In genomic region chr2:120244679-120245420, GRCm38 (mm10) we compare ENCODE assay signal across 8 mouse cellular contexts. TPM values are rescaled to one million over a fixed set of nuclear protein-coding genes. Genes with fewer than 3 reads are reported as not detected.
DNase-seq lines count a peak whose midpoint lies in the region; ATAC-seq and TF ChIP-seq lines count a peak whose summit lies in the region.

Gene Pla2g4e (minus strand): TSS chr2:120245335.

- TF ChIP-seq POLR2A in testis, adult 2 months (IDR thresholded peaks at IDR 0.05; ENCODE audit: control insufficient read depth, low read depth, low read length) = no peak

- H3K4me3 ChIP-seq in testis, adult 2 months (ENCODE audit: control insufficient read depth, low read depth, low read length) = peak within 1 kb of the TSS; percentile 39
- H3K4me3 ChIP-seq in embryonic facial prominence, embryonic 13.5 days = peak within 1 kb of the TSS; percentile 43
- H3K4me3 ChIP-seq in heart, embryonic 14.5 days (ENCODE audit: control insufficient read depth in 1 of 2, insufficient read depth in 1 of 2, low read depth in 1 of 2, low read length in 2 of 2) = peak within 1 kb of the TSS; percentile 50 to 53
- peak within 1 kb of the TSS; percentile 34 for H3K4me3 ChIP-seq in neural tube, embryonic 11.5 days (ENCODE audit: low read depth, low read length)

- H3K27ac ChIP-seq in testis, adult 2 months (ENCODE audit: control insufficient read depth, insufficient read depth, low read depth, low read length) = no peak within 1 kb of the TSS
- H3K27ac ChIP-seq in embryonic facial prominence, embryonic 13.5 days = no peak within 1 kb of the TSS
- peak within 1 kb of the TSS; percentile 69 to 82 for H3K27ac ChIP-seq in heart, embryonic 14.5 days (replicated peaks in 1 of 2; ENCODE audit: control insufficient read depth in 1 of 2, insufficient read depth in 1 of 2, low read depth in 2 of 2, low read length in 2 of 2)
- H3K27ac ChIP-seq in neural tube, embryonic 11.5 days (ENCODE audit: low read depth, low read length) = no peak within 1 kb of the TSS

- H3K9ac ChIP-seq in embryonic facial prominence, embryonic 13.5 days = peak within 1 kb of the TSS; percentile 64
- peak within 1 kb of the TSS; percentile 73 for H3K9ac ChIP-seq in heart, embryonic 14.5 days (ENCODE audit: low read length)
- H3K9ac ChIP-seq in neural tube, embryonic 11.5 days (ENCODE audit: low read length) = peak within 1 kb of the TSS; percentile 52

- no peaks in the 10 kb centered on the region for H3K27me3 ChIP-seq in testis, adult 2 months (ENCODE audit: control insufficient read depth, insufficient read depth, low read length)
- peaks cover 12% of the 10 kb centered on the region for H3K27me3 ChIP-seq in embryonic facial prominence, embryonic 13.5 days
- no peaks in the 10 kb centered on the region for H3K27me3 ChIP-seq in heart, embryonic 14.5 days (ENCODE audit: control insufficient read depth, insufficient read depth, low read length)
- H3K27me3 ChIP-seq in neural tube, embryonic 11.5 days (ENCODE audit: control insufficient read depth, insufficient read depth, low read length) = 0 out of 2 replicates have a peak, but pooled peaks cover 5% of the 10 kb centered on the region

- H3K9me3 ChIP-seq in embryonic facial prominence, embryonic 13.5 days = no peaks in the 10 kb centered on the region
- H3K9me3 ChIP-seq in heart, embryonic 14.5 days (ENCODE audit: control insufficient read depth, low read length) = no peaks in the 10 kb centered on the region
- no peaks in the 10 kb centered on the region for H3K9me3 ChIP-seq in neural tube, embryonic 11.5 days (ENCODE audit: control insufficient read depth, low read length)

- peak within 1 kb of the TSS; percentile 74 for H3K4me2 ChIP-seq in embryonic facial prominence, embryonic 13.5 days
- H3K4me2 ChIP-seq in heart, embryonic 14.5 days (ENCODE audit: low read length) = peak within 1 kb of the TSS; percentile 66
- H3K4me2 ChIP-seq in neural tube, embryonic 11.5 days (ENCODE audit: low read depth) = peak within 1 kb of the TSS; percentile 68

- 4% methylated on average over 27 of the region's 27 CpGs for WGBS in embryonic facial prominence, embryonic 13.5 days
- 2% methylated on average over 27 of the region's 27 CpGs for WGBS in heart, embryonic 14.5 days
- WGBS in neural tube, embryonic 11.5 days = 4% methylated on average over 27 of the region's 27 CpGs

- no peak for DNase-seq in testis, postnatal 10 days (ENCODE audit: low spot score)
- DNase-seq in left cerebral cortex, postnatal 25 days (ENCODE audit: low spot score in 2 of 2) = peak; percentile 52 to 72
- peak; percentile 35 for DNase-seq in neural tube, embryonic 11.5 days (ENCODE audit: low spot score)
- DNase-seq in natural killer cell, adult 2 months (ENCODE audit: low spot score in 2 of 2) = no peak
- no peak for DNase-seq in B cell, adult 2 months

- intact Hi-C loops in left cerebral cortex, postnatal 25 days (cut with DNase I) = no loop called here

- H3K36me3 ChIP-seq in testis, adult 2 months (ENCODE audit: control insufficient read depth, insufficient read depth, low read length) = no peaks in the 10 kb centered on the region
- H3K36me3 ChIP-seq in embryonic facial prominence, embryonic 13.5 days = no peaks in the 10 kb centered on the region
- H3K36me3 ChIP-seq in heart, embryonic 14.5 days (ENCODE audit: control insufficient read depth, insufficient read depth, low read length) = no peaks in the 10 kb centered on the region
- no peaks in the 10 kb centered on the region for H3K36me3 ChIP-seq in neural tube, embryonic 11.5 days (ENCODE audit: control insufficient read depth, insufficient read depth, low read length)

- ATAC-seq in embryonic facial prominence, embryonic 13.5 days (ENCODE audit: insufficient number of reproducible peaks, insufficient read depth, low FRiP score, low TSS enrichment, low read depth) = 0 out of 2 replicates have a peak, but pooled peaks have one; percentile 39
- peak; percentile 40; the same call in 1 of the 2 replicates for ATAC-seq in heart, embryonic 14.5 days (ENCODE audit: insufficient number of reproducible peaks, insufficient read depth, low FRiP score, low read depth)
- ATAC-seq in neural tube, embryonic 11.5 days (ENCODE audit: insufficient read depth, low FRiP score, low TSS enrichment) = no peak

- no peaks in the 10 kb centered on the region; the same call in 1 of the 2 replicates for H3K4me1 ChIP-seq in testis, adult 2 months (ENCODE audit: control insufficient read depth, insufficient read depth, low read length)
- H3K4me1 ChIP-seq in embryonic facial prominence, embryonic 13.5 days = peaks cover 9% of the 10 kb centered on the region
- peaks cover 6 to 11% of the 10 kb centered on the region in 2 experiments; a peak in 2 of 4 replicates for H3K4me1 ChIP-seq in heart, embryonic 14.5 days (ENCODE audit: control insufficient read depth in 2 of 2, insufficient read depth in 2 of 2, low read length in 2 of 2)
- no peaks in the 10 kb centered on the region for H3K4me1 ChIP-seq in neural tube, embryonic 11.5 days (ENCODE audit: control insufficient read depth, insufficient read depth, low read length)

- TF ChIP-seq CTCF in testis, adult 2 months (IDR thresholded peaks at IDR 0.05; ENCODE audit: control insufficient read depth, insufficient read depth, insufficient replicate concordance, low read depth, low read length) = no peak

RNA-seq across cellular contexts. Expression of gene Pla2g4e, which starts in this region (rescaled TPM):
- 0.68 and 1.1 TPM in 2 replicates for polyA plus RNA-seq in testis, adult 2 months (2012; rRNA removed)
- 0.07 TPM in 2 replicates for polyA plus RNA-seq in embryonic facial prominence, embryonic 13.5 days (2015; fragmentation: Nextera tagmentation; extraction: Ambion mirVana)
- polyA plus RNA-seq in heart, embryonic 14.5 days (2014; fragmentation: Nextera tagmentation; extraction: Ambion mirVana) = 2.3 and 2.6 TPM in 2 replicates
- total RNA-seq in left cerebral cortex, postnatal 25 days (2021) = 10 to 100 TPM; 18.9 to 21.8 TPM
- polyA plus RNA-seq in neural tube, embryonic 11.5 days (2014; fragmentation: Nextera tagmentation; extraction: Ambion mirVana) = 0.05 and 0.12 TPM in 2 replicates

Comparison
In these comparisons a context has a peak if more than half of its experiments do, and no peak if none do; other contexts are left out.
1. Peak in ATAC-seq, H3K4me3 ChIP-seq, H3K9ac ChIP-seq and H3K4me2 ChIP-seq in embryonic facial prominence, embryonic 13.5 days; RNA of the gene not detected or under 1 TPM.
2. Peak in DNase-seq, H3K4me3 ChIP-seq, H3K9ac ChIP-seq and H3K4me2 ChIP-seq in neural tube, embryonic 11.5 days; RNA of the gene not detected or under 1 TPM.
3. H3K27ac ChIP-seq: peak in heart, embryonic 14.5 days (2 of 2); none in testis, adult 2 months (single experiment), embryonic facial prominence, embryonic 13.5 days (single experiment) and neural tube, embryonic 11.5 days (single experiment).
4. DNase-seq: peak in left cerebral cortex, postnatal 25 days (2 of 2); none in testis, postnatal 10 days (single experiment), natural killer cell, adult 2 months (0 of 2) and B cell, adult 2 months (0 of 2).
5. Peak in every context shown above with its lines, with median percentiles within 50 percentile points of each other: H3K4me3 ChIP-seq, H3K4me2 ChIP-seq and H3K9ac ChIP-seq.